Mouse (Mus musculus) hindbrain, embryonic 15.5 days (tissue): ENCODE measurements around the gene Slc12a7. TPM values are rescaled to one million over a fixed set of nuclear protein-coding genes. Genes with fewer than 3 reads are reported as not detected.

Experiments
- ATAC-seq: fragments of 200-750 bp; cut with Nextera tagmentation; 2 replicates; pipeline ENCODE4 v1.8.0; 2017; ENCODE audit warnings: low read depth, moderate number of reproducible peaks, moderate TSS enrichment; ENCODE audit not compliant: low FRiP score
- H3K27ac ChIP-seq: fragments of 300-500 bp; sonication (generic); replicated peaks from 2 replicates; pipeline ENCODE4 v1.5.1; 2015; ENCODE audit warnings: mild to moderate bottlenecking, inconsistent platforms
- H3K27me3 ChIP-seq: fragments of 300-500 bp; sonication (generic); 2 replicates; pipeline ENCODE4 v1.6.1; 2015; ENCODE audit warnings: control low read depth, inconsistent platforms
- H3K36me3 ChIP-seq: fragments of 300-500 bp; sonication (generic); 2 replicates; pipeline ENCODE4 v1.6.1; 2015; ENCODE audit warnings: control low read depth, inconsistent platforms
- H3K4me1 ChIP-seq: fragments of 300-500 bp; sonication (generic); replicated peaks from 2 replicates; pipeline ENCODE4 v1.6.1; 2015; ENCODE audit warnings: control low read depth, inconsistent platforms
- H3K4me2 ChIP-seq: fragments of 300-500 bp; sonication (generic); 2 replicates; pipeline ENCODE4 v1.6.1; 2015; ENCODE audit warnings: moderate library complexity, mild to moderate bottlenecking, inconsistent platforms
- H3K4me3 ChIP-seq: fragments of 300-500 bp; sonication (generic); 2 replicates; pipeline ENCODE4 v1.5.1; 2015; ENCODE audit warnings: mild to moderate bottlenecking, inconsistent platforms
- H3K9ac ChIP-seq: fragments of 300-500 bp; sonication (generic); 2 replicates; pipeline ENCODE4 v1.6.1; 2015; ENCODE audit warnings: inconsistent platforms
- H3K9me3 ChIP-seq: fragments of 300-500 bp; sonication (generic); 2 replicates; pipeline ENCODE4 v1.6.1; 2016; ENCODE audit warnings: control low read depth, inconsistent platforms
- WGBS: fragments of 180-500 bp; shearing (Covaris S2); methylation state at CpG from one replicate; pipeline ENCODE4 v1.1.7; 2015; 5-methylcytosine and 5-hydroxymethylcytosine counted together
- polyA plus RNA-seq: library from polyadenylated mRNA; unstranded; fragments of >200 nt; fragmentation: Nextera tagmentation; extraction: Ambion mirVana; gene quantifications from 2 replicates; pipeline ENCODE4 v1.2.1, GENCODE M21; 2015

The Slc12a7 gene
- polyA plus RNA-seq, 1 experiment from 2014 or later = 10.1 TPM

DNA sequence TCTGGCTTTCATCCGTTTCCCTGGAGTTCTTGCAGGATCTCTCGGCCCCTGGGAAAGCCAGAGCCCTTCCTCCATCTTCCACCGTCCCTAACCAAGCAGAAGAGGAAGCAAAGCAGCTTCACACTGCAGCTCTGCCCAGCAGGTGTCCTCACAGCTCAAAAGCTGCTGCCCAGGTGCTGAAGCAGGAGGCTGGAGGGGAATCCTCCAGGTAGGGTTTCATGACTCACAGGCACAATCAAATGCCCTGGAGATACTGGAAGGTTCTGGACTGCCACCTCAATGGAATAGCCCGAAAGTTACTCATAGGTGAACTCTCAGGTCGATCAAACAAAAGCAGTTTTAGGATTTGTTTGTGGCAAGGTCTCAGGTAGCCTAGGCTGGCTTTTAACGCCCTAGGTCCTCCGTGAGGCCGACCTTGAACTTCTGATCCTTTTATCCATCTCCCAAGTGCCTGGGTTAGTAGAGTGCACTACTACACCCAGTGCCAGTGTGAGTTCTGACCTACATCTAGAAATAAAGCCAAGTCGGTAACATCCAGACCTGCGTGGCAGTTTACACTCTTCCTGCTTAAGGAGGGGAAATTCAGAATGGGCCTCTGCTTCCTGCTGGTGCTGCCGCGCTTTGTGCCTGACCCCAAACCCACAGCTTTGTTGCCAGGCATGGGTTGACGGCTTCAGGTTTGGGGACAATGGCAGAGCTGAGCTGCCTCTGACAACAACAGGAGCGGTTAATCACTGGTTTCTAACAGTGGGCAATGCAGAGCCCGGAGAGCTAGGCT, 16.0 kb downstream of the Slc12a7 start:
- no peak overlapping the region for H3K27ac ChIP-seq
- ATAC-seq = no peak
- no peak overlapping the region for H3K9ac ChIP-seq
- H3K36me3 ChIP-seq = no peaks in the 10 kb centered on the region
- no peaks in the 10 kb centered on the region for H3K9me3 ChIP-seq
- H3K4me3 ChIP-seq = no peak overlapping the region
- 35% methylated on average over 15 of the region's 15 CpGs for WGBS
- H3K27me3 ChIP-seq = no peaks in the 10 kb centered on the region
- H3K4me2 ChIP-seq = no peak overlapping the region
- H3K4me1 ChIP-seq = peaks cover 8% of the 10 kb centered on the region; the same call in 1 of the 2 replicates

DNA sequence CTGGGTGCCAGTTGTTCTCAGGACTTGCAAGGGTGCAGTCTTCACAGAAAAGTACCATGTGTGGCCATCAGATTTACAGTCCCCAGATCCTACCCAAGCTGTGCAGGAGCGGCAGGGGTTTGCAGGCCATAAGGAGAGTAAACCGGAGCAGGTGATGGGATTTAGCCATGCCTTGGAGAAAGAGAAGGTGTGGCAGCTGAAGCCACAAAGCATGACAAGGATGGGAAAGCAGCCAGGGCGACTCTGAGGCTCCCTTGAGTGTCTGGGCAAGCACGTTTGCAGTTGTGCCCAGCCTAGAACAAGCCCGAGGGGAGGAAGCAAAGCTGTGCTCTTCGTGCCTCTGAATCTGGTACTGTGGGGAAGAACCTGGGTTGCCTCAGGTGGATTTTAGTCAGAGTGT, 17.5 kb downstream of the Slc12a7 start:
- H3K9me3 ChIP-seq = no peaks in the 10 kb centered on the region
- H3K27ac ChIP-seq = no peak overlapping the region
- H3K36me3 ChIP-seq = no peaks in the 10 kb centered on the region
- H3K4me3 ChIP-seq = no peak overlapping the region
- no peaks in the 10 kb centered on the region for H3K27me3 ChIP-seq
- H3K4me2 ChIP-seq = no peak overlapping the region
- ATAC-seq = no peak
- no peak overlapping the region for H3K9ac ChIP-seq
- peaks cover 8% of the 10 kb centered on the region; the same call in 1 of the 2 replicates for H3K4me1 ChIP-seq
- 56% methylated on average over 6 of the region's 6 CpGs for WGBS

DNA sequence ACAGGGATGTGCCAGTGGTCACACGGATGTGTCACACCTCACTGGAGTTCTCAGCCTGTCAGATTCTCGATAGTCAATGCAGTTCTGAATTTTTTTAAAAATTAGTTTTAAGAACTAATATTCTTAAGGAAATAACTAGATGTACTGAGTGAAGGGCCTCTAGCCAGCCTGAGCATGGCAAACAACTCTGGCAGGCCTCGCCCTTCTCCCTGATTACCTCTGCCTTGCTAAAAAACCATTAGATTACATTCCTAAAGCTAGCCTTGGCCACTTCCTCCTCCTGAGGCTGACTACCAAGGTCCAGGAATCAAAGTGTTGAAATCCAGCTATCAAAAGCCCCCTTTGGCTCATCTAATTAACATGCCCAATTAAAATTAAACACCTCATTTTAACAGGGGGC, 18.4 kb downstream of the Slc12a7 start:
- Histone ChIP-seq H3K4me3 (no peak overlapping the region), H3K27ac (no peak overlapping the region), H3K36me3 (no peaks in the 10 kb centered on the region), H3K9me3 (no peaks in the 10 kb centered on the region), H3K4me2 (no peak overlapping the region), H3K9ac (no peak overlapping the region), H3K27me3 (no peaks in the 10 kb centered on the region), H3K4me1 (peaks cover 8% of the 10 kb centered on the region; the same call in 1 of the 2 replicates)
- ATAC-seq = no peak
- WGBS = 95% methylated on average over 3 of the region's 3 CpGs

DNA sequence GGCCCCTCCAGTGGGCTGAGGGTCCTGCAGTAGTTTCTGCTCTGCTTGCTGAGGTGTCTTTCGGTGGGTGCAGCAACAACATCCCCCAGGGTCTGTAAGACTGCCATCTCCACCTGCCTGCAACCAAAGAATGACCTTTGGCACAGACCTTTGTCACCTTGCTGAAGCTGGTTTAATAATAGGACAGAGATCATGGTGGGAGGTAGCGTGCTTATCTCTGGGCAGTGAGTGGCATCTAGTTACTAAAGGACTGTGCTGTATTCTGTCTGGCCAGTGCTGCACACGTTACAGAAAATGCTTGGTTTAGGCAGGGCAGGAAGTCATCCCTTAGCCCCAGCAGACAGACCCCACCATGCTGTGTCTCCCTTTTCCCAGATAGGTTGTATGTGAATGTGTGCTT, 22.9 kb downstream of the Slc12a7 start:
- 81% methylated on average over 3 of the region's 3 CpGs for WGBS
- no peak overlapping the region for H3K27ac ChIP-seq
- no peak overlapping the region for H3K9ac ChIP-seq
- no peak overlapping the region for H3K4me3 ChIP-seq
- no peaks in the 10 kb centered on the region for H3K9me3 ChIP-seq
- ATAC-seq = no peak
- H3K4me2 ChIP-seq = no peak overlapping the region
- no peaks in the 10 kb centered on the region for H3K36me3 ChIP-seq
- H3K27me3 ChIP-seq = no peaks in the 10 kb centered on the region
- H3K4me1 ChIP-seq = no peaks in the 10 kb centered on the region

DNA sequence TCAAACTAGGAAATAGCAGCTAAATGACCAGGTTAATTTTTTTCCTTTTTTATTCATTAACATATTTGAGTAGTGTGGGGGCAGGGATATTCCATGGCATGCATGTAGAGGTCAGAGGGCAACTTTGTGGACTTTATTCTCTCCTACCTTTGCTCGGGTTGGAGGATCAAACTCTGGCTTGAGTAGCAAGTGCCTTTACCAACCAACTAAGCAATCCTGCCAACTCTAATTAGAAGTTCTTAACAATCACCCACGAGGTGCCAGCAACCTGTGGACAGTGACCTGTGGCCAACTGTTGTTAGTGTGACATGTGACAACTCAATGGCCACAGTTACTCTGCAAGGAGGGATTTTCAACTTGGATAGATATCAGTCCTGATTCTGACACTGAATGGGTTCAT, 24.0 kb downstream of the Slc12a7 start:
- Histone ChIP-seq H3K27me3 (no peaks in the 10 kb centered on the region), H3K4me3 (no peak overlapping the region), H3K9ac (no peak overlapping the region), H3K9me3 (no peaks in the 10 kb centered on the region), H3K4me2 (no peak overlapping the region), H3K4me1 (no peaks in the 10 kb centered on the region), H3K36me3 (no peaks in the 10 kb centered on the region), H3K27ac (no peak overlapping the region)
- 74% methylated on average over 2 of the region's 2 CpGs for WGBS
- ATAC-seq = no peak

DNA sequence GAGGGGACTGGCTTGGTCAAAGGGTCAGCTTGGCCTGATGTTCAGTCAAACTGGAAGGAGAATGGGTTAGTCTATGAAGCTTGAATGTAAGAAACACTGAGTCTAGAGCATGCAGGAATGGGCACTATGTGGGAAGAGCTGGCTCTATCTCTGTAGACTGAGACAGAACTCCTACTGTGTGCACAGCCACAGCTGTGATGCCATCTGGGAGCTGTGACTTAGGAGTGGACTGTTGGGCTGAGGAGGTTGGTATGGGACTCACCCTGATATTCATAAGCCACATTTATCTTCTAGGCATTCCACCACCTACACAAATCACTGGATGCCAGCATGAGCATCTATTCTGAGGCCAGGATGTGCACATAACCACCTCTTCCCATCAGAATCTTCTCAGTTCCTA, 24.5 kb downstream of the Slc12a7 start:
- H3K4me2 ChIP-seq = no peak overlapping the region
- no peaks in the 10 kb centered on the region for H3K4me1 ChIP-seq
- ATAC-seq = no peak
- no peak overlapping the region for H3K9ac ChIP-seq
- H3K27me3 ChIP-seq = no peaks in the 10 kb centered on the region
- no peak overlapping the region for H3K4me3 ChIP-seq
- no peaks in the 10 kb centered on the region for H3K9me3 ChIP-seq
- no peaks in the 10 kb centered on the region for H3K36me3 ChIP-seq
- no peak overlapping the region for H3K27ac ChIP-seq

DNA sequence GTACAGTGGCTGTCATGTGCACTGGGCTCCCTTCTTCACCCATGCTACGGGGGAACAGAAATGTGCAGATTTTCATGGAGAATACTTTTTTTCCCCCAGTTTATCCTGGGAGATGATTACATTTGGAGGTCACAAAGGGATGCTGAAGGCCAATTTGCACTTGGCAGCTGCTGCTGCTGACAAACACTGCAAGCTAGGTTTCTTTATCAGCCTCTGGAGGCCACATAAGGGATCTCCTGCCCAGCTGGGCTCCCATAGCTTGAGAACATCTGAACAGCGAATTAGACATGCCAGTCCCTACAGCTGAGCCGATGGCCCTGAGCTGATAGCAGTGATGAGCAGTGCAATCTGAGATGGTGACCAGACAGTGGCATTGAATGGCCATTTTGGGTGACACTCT, 26.7 kb downstream of the Slc12a7 start:
- H3K4me1 ChIP-seq = peaks cover 14% of the 10 kb centered on the region
- H3K4me3 ChIP-seq = no peak overlapping the region
- no peaks in the 10 kb centered on the region for H3K9me3 ChIP-seq
- H3K9ac ChIP-seq = no peak overlapping the region
- 61% methylated on average over 3 of the region's 3 CpGs for WGBS
- H3K27ac ChIP-seq = no peak overlapping the region
- H3K27me3 ChIP-seq = no peaks in the 10 kb centered on the region
- no peaks in the 10 kb centered on the region for H3K36me3 ChIP-seq
- no peak for ATAC-seq
- H3K4me2 ChIP-seq = no peak overlapping the region

DNA sequence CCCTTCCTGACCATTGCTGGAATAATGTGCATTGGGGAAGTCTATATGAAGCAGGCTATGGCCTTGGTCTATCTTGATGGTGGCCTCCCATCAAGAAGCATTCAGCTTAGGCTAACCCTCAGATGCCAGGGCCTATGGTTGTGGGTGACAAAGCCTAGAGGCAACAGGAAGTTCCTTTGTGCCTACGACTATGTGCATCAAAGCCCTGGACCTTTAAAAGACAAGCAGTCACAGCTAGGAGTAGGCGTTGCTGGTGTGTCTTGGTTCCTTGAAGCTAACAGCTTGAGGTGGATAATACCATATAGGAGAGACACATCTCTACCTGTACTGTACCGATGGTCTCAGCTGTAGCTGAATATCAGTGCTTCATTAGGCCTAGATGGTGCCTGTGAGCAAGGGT, 27.2 kb downstream of the Slc12a7 start:
- Histone ChIP-seq H3K9ac (no peak overlapping the region), H3K27me3 (no peaks in the 10 kb centered on the region), H3K9me3 (no peaks in the 10 kb centered on the region), H3K4me2 (no peak overlapping the region), H3K36me3 (no peaks in the 10 kb centered on the region), H3K4me3 (no peak overlapping the region), H3K4me1 (peaks cover 19% of the 10 kb centered on the region), H3K27ac (no peak overlapping the region)
- WGBS = 85% methylated on average over 3 of the region's 3 CpGs
- no peak for ATAC-seq

DNA sequence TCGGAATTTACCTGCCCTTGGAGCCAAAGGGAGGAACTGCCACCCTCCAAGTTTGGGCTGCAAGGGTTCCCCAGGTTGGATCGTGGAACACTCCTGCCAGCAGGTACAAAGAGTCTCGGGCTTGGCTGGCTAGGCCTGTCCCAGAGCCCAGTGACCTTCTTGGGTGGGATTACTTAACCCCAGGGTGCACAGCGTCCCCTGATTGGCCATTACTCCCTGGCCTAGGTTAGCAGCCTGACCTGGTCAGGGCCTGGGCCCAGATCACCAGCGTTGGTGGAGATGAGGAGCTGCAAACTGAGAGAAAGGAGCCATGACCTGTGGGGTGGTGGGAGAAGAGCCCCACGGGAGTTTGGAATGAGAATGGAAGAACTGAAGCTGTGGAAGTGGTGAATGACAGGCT, 30.0 kb downstream of the Slc12a7 start:
- H3K9ac ChIP-seq = no peak overlapping the region
- H3K4me1 ChIP-seq = peaks cover 21% of the 10 kb centered on the region
- H3K9me3 ChIP-seq = no peaks in the 10 kb centered on the region
- 44% methylated on average over 6 of the region's 6 CpGs for WGBS
- H3K4me2 ChIP-seq = peak overlapping the region; percentile 69
- H3K36me3 ChIP-seq = no peaks in the 10 kb centered on the region
- peak; percentile 24; the same call in 1 of the 2 replicates for ATAC-seq
- H3K27me3 ChIP-seq = no peaks in the 10 kb centered on the region
- H3K27ac ChIP-seq = no peak overlapping the region
- H3K4me3 ChIP-seq = peak overlapping the region; percentile 47; the same call in 1 of the 2 replicates

DNA sequence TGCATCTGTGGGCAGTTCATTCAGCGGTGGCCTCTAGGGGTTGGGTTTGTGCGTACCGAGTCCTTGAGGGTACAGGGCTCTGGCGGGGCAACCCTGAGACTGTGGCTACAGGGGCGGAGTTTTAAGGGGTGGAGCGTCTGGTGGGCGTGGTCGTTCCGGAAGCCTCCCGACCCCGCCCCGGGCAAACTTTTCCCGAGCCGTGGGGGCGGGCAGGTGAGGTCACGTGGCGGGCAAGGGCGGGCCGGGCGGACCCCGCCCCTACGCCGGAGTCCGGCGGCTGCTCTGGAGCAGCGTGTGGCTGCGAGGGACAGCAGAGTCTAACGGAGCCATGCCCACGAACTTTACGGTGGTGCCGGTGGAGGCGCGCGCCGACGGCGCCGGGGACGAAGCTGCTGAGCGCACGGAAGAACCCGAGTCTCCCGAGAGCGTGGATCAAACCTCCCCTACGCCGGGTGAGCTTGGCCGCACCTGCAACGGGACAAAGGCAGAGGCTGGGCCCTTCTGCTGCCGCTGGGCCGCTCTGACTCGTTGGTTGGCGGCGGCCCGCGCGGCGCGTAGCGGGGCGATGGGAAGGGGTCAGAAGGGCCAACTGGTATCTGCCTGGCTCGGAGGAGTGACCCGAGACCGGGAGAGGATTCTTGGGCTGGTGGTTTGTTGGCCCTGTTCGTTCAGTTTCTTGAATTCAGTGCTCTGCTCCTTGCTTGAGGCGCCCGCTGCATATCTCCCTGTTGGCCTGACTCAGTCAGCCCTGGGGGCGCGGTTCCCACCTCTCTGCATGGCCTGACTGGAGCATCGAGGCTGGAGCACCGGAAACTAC, 30.8 kb downstream of the Slc12a7 start:
- ATAC-seq = peak; percentile 86
- Histone ChIP-seq H3K4me1 (peaks cover 21% of the 10 kb centered on the region), H3K9me3 (no peaks in the 10 kb centered on the region), H3K4me2 (peak overlapping the region; percentile 69), H3K27ac (no peak overlapping the region), H3K9ac (peak overlapping the region; percentile 49), H3K4me3 (peak overlapping the region; percentile 47), H3K27me3 (no peaks in the 10 kb centered on the region), H3K36me3 (no peaks in the 10 kb centered on the region)
- WGBS = under 1% methylated on average over 69 of the region's 70 CpGs

DNA sequence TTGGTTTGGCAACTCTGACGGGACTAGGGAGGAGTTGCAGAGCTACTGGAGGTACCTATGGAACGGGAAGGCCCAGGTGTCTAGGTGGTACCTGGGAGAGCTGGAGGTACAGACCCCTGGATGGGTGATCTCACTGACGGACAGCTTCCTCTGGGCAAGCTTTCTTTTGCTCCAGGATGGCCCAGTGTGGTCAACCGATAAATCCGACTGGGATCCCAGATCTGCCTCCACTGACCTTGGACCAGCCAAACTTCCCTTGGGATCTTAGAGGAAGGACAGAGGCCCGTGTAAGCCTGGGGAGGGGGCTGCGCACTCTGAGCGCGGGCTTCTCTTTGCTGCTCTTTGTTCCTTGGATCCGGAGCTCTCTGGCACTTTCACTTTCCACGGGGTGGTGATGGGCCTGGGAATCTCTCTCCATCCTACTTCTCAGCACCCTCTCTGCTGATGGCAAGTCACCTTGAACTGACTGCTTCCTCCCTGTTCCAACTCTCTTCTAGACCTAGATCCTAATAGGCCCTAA, 31.4 kb downstream of the Slc12a7 start:
- peaks cover 21% of the 10 kb centered on the region for H3K4me1 ChIP-seq
- peak overlapping the region; percentile 47 for H3K4me3 ChIP-seq
- peak overlapping the region; percentile 69 for H3K4me2 ChIP-seq
- peak overlapping the region; percentile 49 for H3K9ac ChIP-seq
- no peak overlapping the region for H3K27ac ChIP-seq
- H3K9me3 ChIP-seq = no peaks in the 10 kb centered on the region
- 4% methylated on average over 11 of the region's 11 CpGs for WGBS
- H3K36me3 ChIP-seq = no peaks in the 10 kb centered on the region
- no peak for ATAC-seq
- H3K27me3 ChIP-seq = no peaks in the 10 kb centered on the region

DNA sequence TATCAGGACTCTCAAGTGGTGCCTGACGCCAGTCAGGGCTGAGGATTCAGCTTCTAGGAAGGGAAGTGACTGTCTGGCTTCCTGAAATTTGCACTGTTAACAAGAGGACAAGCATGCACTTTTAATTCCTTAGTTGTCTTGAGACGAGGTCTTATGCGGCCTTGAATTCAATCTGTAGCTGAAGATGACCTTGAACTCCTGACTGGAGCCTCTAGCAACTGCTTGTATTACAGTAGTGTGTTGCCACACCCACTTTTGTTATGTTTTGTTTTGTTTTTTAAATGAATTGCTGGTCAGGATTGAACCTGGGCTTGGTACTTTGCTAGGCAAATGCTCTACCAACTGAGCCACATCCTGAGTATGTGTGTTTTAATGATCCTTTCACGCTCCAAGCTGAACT, 32.5 kb downstream of the Slc12a7 start:
- WGBS = 75% methylated on average over 4 of the region's 4 CpGs
- H3K4me3 ChIP-seq = no peak overlapping the region
- H3K9me3 ChIP-seq = no peaks in the 10 kb centered on the region
- no peak overlapping the region for H3K27ac ChIP-seq
- H3K4me1 ChIP-seq = peaks cover 21% of the 10 kb centered on the region
- H3K36me3 ChIP-seq = no peaks in the 10 kb centered on the region
- H3K4me2 ChIP-seq = peak overlapping the region; percentile 69; the same call in 1 of the 2 replicates
- H3K27me3 ChIP-seq = no peaks in the 10 kb centered on the region
- no peak for ATAC-seq
- H3K9ac ChIP-seq = no peak overlapping the region
